Comparison of ENCODE assay signal across 8 mouse cellular contexts in the genomic region with DNA sequence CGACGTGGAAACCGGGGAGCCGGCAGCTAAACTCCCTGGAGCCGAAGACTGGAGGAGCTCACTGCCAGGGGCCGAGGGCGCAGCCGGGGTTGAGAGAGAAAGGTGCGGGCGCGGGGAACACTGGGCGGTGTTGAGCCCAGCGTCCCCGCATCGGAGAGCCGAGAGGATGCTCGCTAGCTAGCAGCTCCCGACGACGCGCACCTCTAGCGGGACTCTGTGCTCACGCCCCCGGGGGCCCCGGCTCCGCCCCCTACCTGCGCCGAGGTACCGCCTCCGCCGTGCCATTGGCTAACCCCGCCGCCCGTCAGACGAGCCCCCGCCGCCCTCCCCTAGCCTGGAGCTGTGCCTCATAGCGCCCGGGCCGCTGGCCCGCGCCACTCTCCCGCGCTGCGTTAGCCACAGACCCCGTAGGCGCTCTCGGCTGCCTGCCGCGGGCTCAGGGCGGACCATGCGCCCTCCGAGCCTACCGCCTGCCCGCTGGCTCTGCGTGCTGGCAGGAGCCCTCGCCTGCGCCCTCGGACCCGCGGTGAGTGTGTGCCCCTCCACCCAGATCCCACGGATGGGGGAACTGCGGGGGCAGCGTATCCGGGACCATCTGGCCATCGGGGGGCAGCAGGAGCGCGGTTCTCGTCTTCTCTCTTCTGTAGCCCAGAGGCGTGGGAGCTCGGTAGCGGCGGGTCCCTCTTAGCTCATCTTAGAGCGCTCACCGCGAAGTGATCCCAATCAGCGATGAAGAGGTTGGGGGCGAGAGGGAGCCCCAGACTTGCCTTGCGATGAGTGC. TPM values are rescaled to one million over a fixed set of nuclear protein-coding genes. Genes with fewer than 3 reads are reported as not detected.
A peak's percentile ranks its signal among the peaks of the same experiment; 100 is the strongest.
DNase-seq lines count a peak whose midpoint lies in the region; ATAC-seq and TF ChIP-seq lines count a peak whose summit lies in the region.

Gene Vipr1 (plus strand): TSS at position 316 of the 781 bp plus-strand sequence.

- peak within 1 kb of the TSS; percentile 61 for H3K27ac ChIP-seq in gastrocnemius, adult 2 months
- no peak within 1 kb of the TSS for H3K27ac ChIP-seq in heart, embryonic 14.5 days (replicated peaks in 1 of 2; ENCODE audit: control insufficient read depth in 1 of 2, insufficient read depth in 1 of 2, low read depth in 2 of 2, low read length in 2 of 2)
- no peak within 1 kb of the TSS for H3K27ac ChIP-seq in liver, embryonic 11.5 days (ENCODE audit: low read depth, low read length)

- intact Hi-C loops in gastrocnemius, adult 2 months (cut with DNase I): loop anchor here (1.0 kb wide), 1 partner anchor 37 kb away; no protein-coding TSS in a partner anchor

- H3K9me3 ChIP-seq in heart, embryonic 14.5 days (ENCODE audit: control insufficient read depth, low read length): no peaks in the 10 kb centered on the region
- no peaks in the 10 kb centered on the region for H3K9me3 ChIP-seq in liver, embryonic 11.5 days (ENCODE audit: control insufficient read depth, low read length)

- ATAC-seq in heart, embryonic 14.5 days (ENCODE audit: insufficient number of reproducible peaks, insufficient read depth, low FRiP score, low read depth): peak; percentile 73
- peak; percentile 71 for ATAC-seq in liver, embryonic 11.5 days (replicated peaks; ENCODE audit: low FRiP score)
- 0 out of 2 replicates have a peak, but pooled peaks have one; percentile 1 for ATAC-seq in monocyte, adult 5-6 weeks (replicated peaks; ENCODE audit: insufficient number of reproducible peaks, low FRiP score, low TSS enrichment, poor library complexity, severe bottlenecking)

- peaks cover 58% of the 10 kb centered on the region for H3K27me3 ChIP-seq in heart, embryonic 14.5 days (ENCODE audit: control insufficient read depth, insufficient read depth, low read length)
- peaks cover 62% of the 10 kb centered on the region for H3K27me3 ChIP-seq in liver, embryonic 11.5 days (replicated peaks; ENCODE audit: control insufficient read depth, insufficient read depth, low read length)

- peak within 1 kb of the TSS; percentile 49; the same call in 1 of the 2 replicates for H3K9ac ChIP-seq in heart, embryonic 14.5 days (ENCODE audit: low read length)
- 0 out of 2 replicates have a peak within 1 kb of the TSS, but pooled peaks have one; percentile 3 for H3K9ac ChIP-seq in liver, embryonic 11.5 days (ENCODE audit: low read depth, low read length)

- peak within 1 kb of the TSS; percentile 73 for H3K4me3 ChIP-seq in gastrocnemius, adult 2 months
- peak within 1 kb of the TSS; percentile 39 to 46 for H3K4me3 ChIP-seq in heart, embryonic 14.5 days (ENCODE audit: control insufficient read depth in 1 of 2, insufficient read depth in 1 of 2, low read depth in 1 of 2, low read length in 2 of 2)
- H3K4me3 ChIP-seq in liver, embryonic 11.5 days (ENCODE audit: low read depth, low read length): peak within 1 kb of the TSS; percentile 46

- no peak for TF ChIP-seq CTCF in gastrocnemius, adult 2 months (IDR thresholded peaks at IDR 0.05)

- WGBS in heart, embryonic 14.5 days: under 1% methylated on average over 79 of the region's 79 CpGs
- WGBS in liver, embryonic 11.5 days: 2% methylated on average over 73 of the region's 79 CpGs

- peak within 1 kb of the TSS; percentile 90 for H3K4me2 ChIP-seq in heart, embryonic 14.5 days (ENCODE audit: low read length)
- H3K4me2 ChIP-seq in liver, embryonic 11.5 days: peak within 1 kb of the TSS; percentile 85

- DNase-seq in gastrocnemius, adult 2 months: peak; percentile 68
- DNase-seq in gastrocnemius, adult 18-20 months (ENCODE audit: low spot score): no peak
- DNase-seq in embryo, embryonic 11 days: peak; percentile 84
- peak; percentile 81 for DNase-seq in kidney, postnatal 10 days
- DNase-seq in liver, embryonic 11.5 days (ENCODE audit: low spot score): peak; percentile 76
- peak; percentile 72 to 76 for DNase-seq in spleen, postnatal 36 days (ENCODE audit: low spot score in 2 of 2)

- H3K4me1 ChIP-seq in heart, embryonic 14.5 days (ENCODE audit: control insufficient read depth in 2 of 2, insufficient read depth in 2 of 2, low read length in 2 of 2): peaks cover 0 to 10% of the 10 kb centered on the region in 2 experiments; a peak in 1 of 4 replicates
- no peaks in the 10 kb centered on the region; the same call in 1 of the 2 replicates for H3K4me1 ChIP-seq in liver, embryonic 11.5 days (replicated peaks; ENCODE audit: control insufficient read depth, insufficient read depth, low read length)

- no peaks in the 10 kb centered on the region for H3K36me3 ChIP-seq in heart, embryonic 14.5 days (ENCODE audit: control insufficient read depth, insufficient read depth, low read length)
- H3K36me3 ChIP-seq in liver, embryonic 11.5 days (ENCODE audit: control insufficient read depth, insufficient read depth, low read length): no peaks in the 10 kb centered on the region

RNA-seq across cellular contexts. Expression of gene Vipr1, which starts in this region (rescaled TPM):
- total RNA-seq in gastrocnemius, adult 2 months (2021): 1 to 10 TPM; 1.5 to 2.1 TPM
- 1 to 10 TPM; 1.1 to 1.5 TPM for total RNA-seq in gastrocnemius, adult 18-20 months (2021)
- 0.11 and 0.16 TPM in 2 replicates for polyA plus RNA-seq in heart, embryonic 14.5 days (2014; fragmentation: Nextera tagmentation; extraction: Ambion mirVana)
- polyA plus RNA-seq in liver, embryonic 11.5 days (2014; fragmentation: Nextera tagmentation; extraction: Ambion mirVana): 0.25 and 0.77 TPM in 2 replicates
- total RNA-seq in monocyte, adult 5-6 weeks (2017): 0.29 to 0.78 TPM (median 0.32 TPM) in 3 replicates

Comparison
In these comparisons a context has a peak if more than half of its experiments do, and no peak if none do; other contexts are left out.
1. Peak in ATAC-seq, H3K4me3 ChIP-seq, H3K9ac ChIP-seq and H3K4me2 ChIP-seq in heart, embryonic 14.5 days; RNA of the gene not detected or under 1 TPM.
2. Peak in DNase-seq, ATAC-seq, H3K4me3 ChIP-seq, H3K9ac ChIP-seq and H3K4me2 ChIP-seq in liver, embryonic 11.5 days; RNA of the gene not detected or under 1 TPM.
3. Peak in ATAC-seq in monocyte, adult 5-6 weeks; RNA of the gene not detected or under 1 TPM.
4. ATAC-seq: peak in every context shown above with its lines; median percentile 73 in heart, embryonic 14.5 days; 71 in liver, embryonic 11.5 days; 1 in monocyte, adult 5-6 weeks.